Mouse (Mus musculus): ENCODE data around the gene Fasn.

GRCm38 (mm10) chr11:120853788-120854187 is 29.4 kb upstream of the Fasn start:
- TF ChIP-seq POLR2A (IDR thresholded peaks at IDR 0.05; ENCODE audit: low read depth, low read length) = no peak
- no peak for TF ChIP-seq CTCF (IDR thresholded peaks at IDR 0.05; ENCODE audit: extremely low read depth, insufficient read depth, insufficient read length, insufficient replicate concordance)
